Mouse (Mus musculus) midbrain, embryonic 15.5 days (tissue): ENCODE results near the gene Lats2. TPM values are rescaled to one million over a fixed set of nuclear protein-coding genes. Genes with fewer than 3 reads are reported as not detected.
"Not testable (repeated sequence)": the region's sequence is repeated elsewhere in the genome, so short reads cannot be mapped to it uniquely, and the experiment has no call there.

Experiments used
- ATAC-seq: fragments of 200-750 bp; cut with Nextera tagmentation; replicated peaks from 2 replicates; pipeline ENCODE4 v1.8.0; 2017; ENCODE audit warnings: moderate TSS enrichment
- H3K27ac ChIP-seq: fragments of 300-500 bp; sonication (generic); 2 replicates; pipeline ENCODE4 v1.5.1; 2015; ENCODE audit warnings: mild to moderate bottlenecking, inconsistent platforms
- H3K27me3 ChIP-seq: fragments of 300-500 bp; sonication (generic); replicated peaks from 2 replicates; pipeline ENCODE4 v1.6.1; 2015; ENCODE audit warnings: inconsistent platforms
- H3K36me3 ChIP-seq: fragments of 300-500 bp; sonication (generic); replicated peaks from 2 replicates; pipeline ENCODE4 v1.6.1; 2015; ENCODE audit warnings: inconsistent platforms
- H3K4me1 ChIP-seq: fragments of 300-500 bp; sonication (generic); 2 replicates; pipeline ENCODE4 v1.6.1; 2015; ENCODE audit warnings: inconsistent platforms
- H3K4me2 ChIP-seq: fragments of 300-500 bp; sonication (generic); 2 replicates; pipeline ENCODE4 v1.6.1; 2015; ENCODE audit warnings: inconsistent platforms, mild to moderate bottlenecking, moderate library complexity
- H3K4me3 ChIP-seq: fragments of 300-500 bp; sonication (generic); 2 replicates; pipeline ENCODE4 v1.5.1; 2015; ENCODE audit warnings: mild to moderate bottlenecking, inconsistent platforms
- H3K9ac ChIP-seq: fragments of 300-500 bp; sonication (generic); 2 replicates; pipeline ENCODE4 v1.6.1; 2015; ENCODE audit warnings: mild to moderate bottlenecking, inconsistent platforms
- H3K9me3 ChIP-seq: fragments of 300-500 bp; sonication (generic); 2 replicates; pipeline ENCODE4 v1.6.1; 2016; ENCODE audit warnings: inconsistent platforms
- WGBS: fragments of 180-500 bp; shearing (Covaris S2); methylation state at CpG from one replicate; pipeline ENCODE4 v1.1.7; 2015; ENCODE audit warnings: mixed read lengths; 5-methylcytosine and 5-hydroxymethylcytosine counted together
- polyA plus RNA-seq: library from polyadenylated mRNA; unstranded; fragments of >200 nt; fragmentation: Nextera tagmentation; extraction: Ambion mirVana; gene quantifications from 2 replicates; pipeline ENCODE4 v1.2.1, GENCODE M21; 2015

The Lats2 gene
- polyA plus RNA-seq, 1 experiment from 2014 or later: 7.6 TPM

DNA sequence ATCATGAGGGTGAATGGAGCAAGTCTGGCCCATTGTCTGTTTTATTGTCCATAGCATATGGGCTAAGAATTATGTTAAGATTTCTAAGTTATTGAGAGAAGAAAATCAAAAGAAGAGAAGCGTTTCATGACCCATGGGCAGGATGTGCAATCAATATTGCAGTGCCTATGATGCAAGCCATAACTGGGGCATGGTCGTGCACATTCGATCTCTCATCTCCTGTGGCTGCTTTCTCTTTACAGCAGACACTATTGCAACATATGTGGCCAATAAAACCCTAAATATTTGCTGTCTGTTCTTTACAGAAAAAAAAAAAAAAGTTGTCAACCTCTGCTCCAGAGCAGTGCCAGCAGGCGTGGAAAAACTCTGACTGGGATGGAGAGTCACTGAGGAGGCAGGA is 2.1 kb downstream of the Lats2 start:
- no peaks in the 10 kb centered on the region for H3K36me3 ChIP-seq
- H3K27ac ChIP-seq: no peak overlapping the region
- ATAC-seq: no peak
- H3K9me3 ChIP-seq: no peaks in the 10 kb centered on the region
- H3K4me3 ChIP-seq: no peak overlapping the region
- H3K27me3 ChIP-seq: no peaks in the 10 kb centered on the region
- H3K9ac ChIP-seq: no peak overlapping the region
- 0 out of 2 replicates have a peak, but pooled peaks cover 4% of the 10 kb centered on the region for H3K4me1 ChIP-seq
- WGBS: 88% methylated on average over 4 of the region's 4 CpGs
- H3K4me2 ChIP-seq: no peak overlapping the region

DNA sequence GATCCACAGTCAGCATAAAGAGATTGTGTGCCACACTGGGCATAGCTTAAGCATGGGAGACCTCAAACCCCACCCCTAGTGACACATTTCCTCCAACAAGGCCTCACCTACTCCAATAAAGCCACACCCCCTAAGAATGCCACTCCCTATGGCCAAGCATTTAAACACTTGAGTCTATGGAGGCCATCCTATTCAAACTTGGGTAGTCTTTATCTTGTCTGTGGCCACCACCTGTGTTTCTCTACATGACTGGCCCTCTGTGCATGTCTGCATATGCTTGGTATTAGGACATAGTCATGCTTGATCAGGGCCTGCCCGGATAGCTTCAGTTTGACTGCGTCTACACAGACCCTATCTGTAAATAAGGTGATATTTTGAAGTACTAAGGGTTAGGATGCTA is 2.5 kb downstream of the Lats2 start:
- H3K4me1 ChIP-seq: 0 out of 2 replicates have a peak, but pooled peaks cover 4% of the 10 kb centered on the region
- no peak overlapping the region for H3K4me2 ChIP-seq
- no peaks in the 10 kb centered on the region for H3K9me3 ChIP-seq
- no peak for ATAC-seq
- H3K9ac ChIP-seq: no peak overlapping the region
- no peak overlapping the region for H3K4me3 ChIP-seq
- H3K36me3 ChIP-seq: no peaks in the 10 kb centered on the region
- no peaks in the 10 kb centered on the region for H3K27me3 ChIP-seq
- 96% methylated on average over 2 of the region's 2 CpGs for WGBS
- H3K27ac ChIP-seq: no peak overlapping the region

- no peak for ATAC-seq
- Histone ChIP-seq H3K4me1 (0 out of 2 replicates have a peak, but pooled peaks cover 4% of the 10 kb centered on the region), H3K9me3 (no peaks in the 10 kb centered on the region), H3K9ac (no peak overlapping the region), H3K4me3 (no peak overlapping the region), H3K27ac (no peak overlapping the region), H3K4me2 (no peak overlapping the region), H3K27me3 (0 out of 2 replicates have a peak, but pooled peaks cover 4% of the 10 kb centered on the region), H3K36me3 (no peaks in the 10 kb centered on the region)
- WGBS: 12% methylated on average over 9 of the region's 9 CpGs
Observed at GRCm38 (mm10) chr14:57753351-57753992, 4.7 kb downstream of the Lats2 start.

GRCm38 (mm10) chr14:57751006-57751405 is 7.2 kb downstream of the Lats2 start:
- H3K9me3 ChIP-seq, H3K36me3 ChIP-seq, H3K4me3 ChIP-seq, H3K4me2 ChIP-seq, ATAC-seq, H3K4me1 ChIP-seq, H3K27ac ChIP-seq, H3K9ac ChIP-seq: not testable (repeated sequence)
- peaks cover 10% of the 10 kb centered on the region; the same call in 1 of the 2 replicates for H3K27me3 ChIP-seq

DNA sequence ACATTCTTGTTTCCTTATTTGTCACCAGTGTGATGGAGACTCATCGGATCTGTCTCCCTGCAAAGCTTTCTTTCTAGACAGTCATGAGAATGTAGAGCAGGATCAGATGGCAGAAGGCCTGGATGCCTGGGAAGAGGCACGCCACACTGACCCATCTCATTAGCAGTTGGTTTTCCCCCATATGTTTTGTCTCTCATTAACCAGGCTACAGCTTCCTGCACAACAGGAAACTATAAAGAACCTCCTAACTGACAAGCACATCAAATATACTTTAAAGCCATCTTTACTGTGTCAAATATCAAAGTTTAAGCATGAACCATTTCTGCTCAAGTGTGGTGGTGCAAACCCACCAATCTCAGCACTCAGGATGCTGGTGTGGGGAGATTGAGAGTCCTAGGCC is 8.7 kb downstream of the Lats2 start:
- H3K27ac ChIP-seq: no peak overlapping the region
- 77% methylated on average over 2 of the region's 2 CpGs for WGBS
- no peak overlapping the region for H3K4me3 ChIP-seq
- no peak overlapping the region for H3K9ac ChIP-seq
- H3K9me3 ChIP-seq: no peaks in the 10 kb centered on the region
- no peak for ATAC-seq
- H3K4me1 ChIP-seq: peaks cover 18% of the 10 kb centered on the region
- no peak overlapping the region for H3K4me2 ChIP-seq
- peaks cover 10% of the 10 kb centered on the region; the same call in 1 of the 2 replicates for H3K27me3 ChIP-seq
- H3K36me3 ChIP-seq: no peaks in the 10 kb centered on the region

DNA sequence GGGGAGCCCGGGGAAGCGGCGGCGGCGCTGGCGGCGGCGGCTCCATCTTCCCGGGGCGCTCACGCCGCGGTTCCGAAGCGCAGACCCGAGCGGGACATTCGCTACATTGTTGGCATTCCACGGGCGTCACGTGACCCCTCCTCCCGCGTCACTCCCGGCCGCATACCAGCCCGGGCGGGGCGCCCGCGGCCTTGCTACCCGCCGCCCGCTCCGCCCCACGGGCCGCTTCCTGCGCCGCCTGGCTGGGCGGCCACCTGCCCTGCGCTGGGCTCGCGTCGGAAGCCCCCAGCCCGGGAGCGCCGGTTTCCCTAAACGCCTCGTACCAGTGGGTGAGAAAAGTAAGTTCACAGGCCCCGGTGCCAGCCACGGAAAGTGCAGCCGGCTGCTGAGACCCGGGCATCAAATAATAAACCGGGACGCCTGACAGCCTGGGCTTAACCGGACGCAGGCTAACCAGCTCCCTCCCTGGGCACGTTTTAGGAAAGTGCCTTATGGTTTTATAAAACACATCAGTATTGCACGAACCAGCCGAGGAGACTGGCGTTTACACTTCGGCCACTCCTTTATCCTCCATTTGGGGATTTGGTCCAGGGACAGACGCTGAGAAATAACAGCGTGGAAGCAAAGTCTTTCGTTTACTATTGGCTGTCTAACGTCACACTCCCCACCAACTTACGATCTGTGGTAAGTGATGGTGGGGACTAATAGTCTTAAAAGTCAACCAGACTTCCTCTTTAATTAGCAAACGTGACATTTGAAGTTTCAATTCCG is 12.0 kb downstream of the Lats2 start, which contains the start of gene Gm49361:
Gene Gm49361 (minus strand): TSS at position 103 of the 771 bp plus-strand sequence.
- peak within 1 kb of the TSS; percentile 73 for H3K9ac ChIP-seq
- H3K4me3 ChIP-seq: peak within 1 kb of the TSS; percentile 90
- H3K36me3 ChIP-seq: no peaks in the 10 kb centered on the region
- peaks cover 10% of the 10 kb centered on the region; the same call in 1 of the 2 replicates for H3K27me3 ChIP-seq
- under 1% methylated on average over 67 of the region's 68 CpGs for WGBS
- peak within 1 kb of the TSS; percentile 74 for H3K27ac ChIP-seq
- peaks cover 21% of the 10 kb centered on the region for H3K4me1 ChIP-seq
- no peaks in the 10 kb centered on the region for H3K9me3 ChIP-seq
- H3K4me2 ChIP-seq: peak within 1 kb of the TSS; percentile 97
- ATAC-seq: peak; percentile 89

- no peaks in the 10 kb centered on the region for H3K9me3 ChIP-seq
- H3K36me3 ChIP-seq: no peaks in the 10 kb centered on the region
- H3K4me3 ChIP-seq: peak overlapping the region; percentile 90
- peak overlapping the region; percentile 97 for H3K4me2 ChIP-seq
- peak overlapping the region; percentile 73 for H3K9ac ChIP-seq
- H3K4me1 ChIP-seq: peaks cover 21% of the 10 kb centered on the region
- H3K27me3 ChIP-seq: peaks cover 10% of the 10 kb centered on the region; the same call in 1 of the 2 replicates
- H3K27ac ChIP-seq: peak overlapping the region; percentile 74
- peak; percentile 75 for ATAC-seq
- under 1% methylated on average over 102 of the region's 103 CpGs for WGBS
Observed at GRCm38 (mm10) chr14:57745291-57745969, 12.8 kb downstream of the Lats2 start.

- no peaks in the 10 kb centered on the region for H3K36me3 ChIP-seq
- peak overlapping the region; percentile 90 for H3K4me3 ChIP-seq
- H3K4me1 ChIP-seq: peaks cover 21% of the 10 kb centered on the region
- H3K9ac ChIP-seq: no peak overlapping the region
- peak overlapping the region; percentile 97 for H3K4me2 ChIP-seq
- WGBS: 1% methylated on average over 8 of the region's 8 CpGs
- no peak for ATAC-seq
- peaks cover 10% of the 10 kb centered on the region; the same call in 1 of the 2 replicates for H3K27me3 ChIP-seq
- H3K9me3 ChIP-seq: no peaks in the 10 kb centered on the region
- no peak overlapping the region for H3K27ac ChIP-seq
Observed at GRCm38 (mm10) chr14:57744547-57744946, 13.6 kb downstream of the Lats2 start.

DNA sequence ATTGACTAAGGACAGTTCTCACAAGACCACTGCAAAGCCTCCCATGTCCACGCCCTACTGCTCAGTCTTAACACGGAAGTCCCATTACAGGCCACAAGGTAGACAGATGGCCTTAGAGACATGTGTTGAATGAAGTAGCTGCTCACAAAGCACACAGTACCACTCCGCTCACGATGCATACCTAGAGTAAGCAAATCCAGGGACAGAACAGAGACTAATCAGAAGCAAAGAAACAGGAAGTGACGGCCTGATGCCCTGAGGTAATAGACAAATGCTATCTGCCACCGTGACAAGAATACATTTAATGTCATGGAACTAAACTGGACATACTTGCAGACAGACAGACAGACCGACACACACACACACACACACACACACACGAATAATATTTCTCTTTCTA is 17.5 kb downstream of the Lats2 start:
- WGBS: 82% methylated on average over 8 of the region's 8 CpGs
- Histone ChIP-seq H3K9ac (no peak overlapping the region), H3K4me2 (no peak overlapping the region), H3K4me3 (no peak overlapping the region), H3K27ac (no peak overlapping the region), H3K27me3 (no peaks in the 10 kb centered on the region), H3K9me3 (no peaks in the 10 kb centered on the region), H3K36me3 (no peaks in the 10 kb centered on the region), H3K4me1 (peaks cover 19% of the 10 kb centered on the region)
- ATAC-seq: no peak

DNA sequence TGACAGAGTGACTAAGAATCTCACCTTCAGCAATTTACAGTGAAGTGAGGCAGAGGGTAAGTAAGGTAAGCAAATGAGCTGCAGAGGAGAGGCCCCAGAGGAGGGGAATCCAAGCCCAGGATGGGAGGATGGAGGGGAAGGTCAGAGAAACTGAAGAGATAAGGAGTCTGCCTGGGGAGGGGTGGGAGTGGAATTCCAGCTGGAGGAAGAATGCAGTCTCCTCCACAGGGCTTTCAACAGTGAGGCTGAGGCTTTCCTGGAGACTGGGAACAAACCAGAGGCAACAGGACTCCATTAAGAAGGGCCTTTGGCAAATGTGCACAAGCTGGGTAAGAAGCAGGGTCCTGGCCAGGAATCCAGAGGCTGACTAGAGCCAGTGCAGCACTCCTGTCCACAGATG is 21.1 kb downstream of the Lats2 start:
- ATAC-seq: no peak
- no peak overlapping the region for H3K9ac ChIP-seq
- H3K36me3 ChIP-seq: no peaks in the 10 kb centered on the region
- peaks cover 3% of the 10 kb centered on the region; the same call in 1 of the 2 replicates for H3K4me1 ChIP-seq
- no peaks in the 10 kb centered on the region for H3K27me3 ChIP-seq
- H3K4me2 ChIP-seq: no peak overlapping the region
- no peak overlapping the region for H3K4me3 ChIP-seq
- no peak overlapping the region for H3K27ac ChIP-seq
- no peaks in the 10 kb centered on the region for H3K9me3 ChIP-seq

DNA sequence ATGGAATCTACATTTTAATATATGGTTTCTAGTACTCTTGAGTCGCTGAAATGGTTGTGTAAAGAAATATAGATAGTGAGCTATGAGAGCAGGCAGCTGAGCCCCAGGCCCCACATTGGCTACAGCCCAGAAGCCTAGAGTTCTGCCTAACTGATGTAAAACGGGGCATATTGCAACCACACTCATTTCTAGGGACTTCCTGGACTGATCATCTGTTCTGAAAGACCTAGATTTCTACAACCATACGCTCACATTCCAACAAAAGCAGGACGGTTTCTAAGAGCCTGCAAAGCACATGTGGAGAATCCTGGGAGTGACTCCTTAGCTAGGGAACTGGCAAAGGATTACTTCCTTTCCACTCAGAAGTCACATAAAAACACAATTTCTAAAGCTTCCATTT is 22.0 kb downstream of the Lats2 start:
- Histone ChIP-seq H3K4me1 (peaks cover 7% of the 10 kb centered on the region; the same call in 1 of the 2 replicates), H3K27ac (no peak overlapping the region), H3K9me3 (no peaks in the 10 kb centered on the region), H3K9ac (no peak overlapping the region), H3K4me2 (no peak overlapping the region), H3K27me3 (no peaks in the 10 kb centered on the region), H3K4me3 (no peak overlapping the region), H3K36me3 (no peaks in the 10 kb centered on the region)
- WGBS: 74% methylated on average over 4 of the region's 4 CpGs
- ATAC-seq: no peak

DNA sequence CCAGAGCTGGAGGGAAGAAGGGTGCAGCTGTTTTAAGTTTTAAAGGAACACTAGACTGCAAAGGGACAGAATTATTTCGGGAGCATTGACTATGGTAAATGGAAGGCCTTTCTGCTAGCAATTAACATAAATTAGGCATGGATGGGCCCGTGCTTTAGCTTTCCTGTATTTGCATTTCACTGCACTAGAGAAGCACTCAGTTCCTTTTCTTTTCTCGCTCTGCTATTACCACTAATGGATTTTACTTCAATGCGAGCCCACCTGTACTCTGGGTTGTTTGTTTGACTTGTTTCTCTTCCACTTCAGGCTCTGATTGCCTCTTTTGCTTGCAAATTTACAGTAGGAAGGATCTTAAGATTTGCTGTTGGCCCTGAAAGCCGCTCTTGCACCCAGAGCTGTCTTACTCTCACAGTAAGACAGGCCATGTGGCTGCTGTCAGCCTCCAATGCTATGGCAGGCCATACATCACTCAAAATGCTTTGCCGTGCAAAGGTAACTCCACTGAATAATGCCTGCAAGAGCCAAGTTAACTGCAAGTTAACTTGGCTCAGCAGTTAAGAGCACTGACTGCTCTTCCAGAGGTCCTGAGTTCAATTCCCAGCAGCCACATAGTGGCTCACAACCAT is 25.4 kb downstream of the Lats2 start:
- WGBS: 42% methylated on average over 6 of the region's 6 CpGs
- H3K27me3 ChIP-seq: no peaks in the 10 kb centered on the region
- no peak overlapping the region for H3K4me3 ChIP-seq
- H3K36me3 ChIP-seq: no peaks in the 10 kb centered on the region
- H3K4me2 ChIP-seq: no peak overlapping the region
- ATAC-seq: no peak
- peaks cover 20% of the 10 kb centered on the region for H3K4me1 ChIP-seq
- no peak overlapping the region for H3K27ac ChIP-seq
- H3K9ac ChIP-seq: no peak overlapping the region
- H3K9me3 ChIP-seq: no peaks in the 10 kb centered on the region
